Mouse (Mus musculus) splenic B cell, adult 2 months (primary cell): Measurements from ENCODE around the gene Lmnb2.

Source experiments
- DNase-seq: peaks from one replicate; pipeline ENCODE4 v3.0.0-alpha.2; 2011; ENCODE audit warnings: low read depth, low spot score
- H3K27me3 ChIP-seq: 2 replicates; pipeline ENCODE4 v1.6.1; 2012; ENCODE audit warnings: mild to moderate bottlenecking, low read length, moderate library complexity, mixed read lengths; ENCODE audit not compliant: control insufficient read depth, poor library complexity, insufficient read depth, severe bottlenecking
- H3K36me3 ChIP-seq: 2 replicates; pipeline ENCODE4 v1.6.1; 2012; ENCODE audit warnings: mild to moderate bottlenecking, low read length, moderate library complexity, mixed read lengths; ENCODE audit not compliant: control insufficient read depth, poor library complexity, insufficient read depth, severe bottlenecking

Lmnb2 gene

GRCm38 (mm10) chr10:80880131-80880641 lies 37.9 kb downstream of the Lmnb2 start:
- DNase-seq = peak; percentile 88
- H3K36me3 ChIP-seq = no peaks in the 10 kb centered on the region
- H3K27me3 ChIP-seq = 0 out of 2 replicates have a peak, but pooled peaks cover 1% of the 10 kb centered on the region

DNA sequence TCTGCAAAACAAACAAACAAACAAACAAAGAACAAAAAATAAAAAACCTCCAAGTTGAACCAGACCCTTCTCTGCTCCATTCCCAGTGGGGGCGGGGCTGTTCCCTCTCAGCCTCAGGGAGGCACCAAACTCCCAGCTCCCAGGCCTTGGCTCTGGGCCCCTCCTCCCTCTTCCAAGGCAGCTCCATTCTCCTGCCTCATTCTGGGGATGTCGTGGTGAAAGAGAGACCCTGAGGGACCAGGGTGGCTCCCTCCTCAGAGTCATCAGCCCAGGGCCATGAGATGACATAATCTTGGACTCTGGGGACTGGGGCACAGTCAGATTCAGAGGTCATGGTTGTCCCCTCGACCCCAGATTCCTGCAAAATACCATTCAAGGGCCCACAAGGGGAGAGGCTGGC lies 41.5 kb downstream of the Lmnb2 start:
- Histone ChIP-seq H3K36me3 (no peaks in the 10 kb centered on the region), H3K27me3 (0 out of 2 replicates have a peak, but pooled peaks cover 1% of the 10 kb centered on the region)
- no peak for DNase-seq

GRCm38 (mm10) chr10:80876028-80876427 lies 42.0 kb downstream of the Lmnb2 start:
- peak; percentile 84 for DNase-seq
- H3K27me3 ChIP-seq = 0 out of 2 replicates have a peak, but pooled peaks cover 1% of the 10 kb centered on the region

GRCm38 (mm10) chr10:80874035-80874434 lies 44.0 kb downstream of the Lmnb2 start:
- no peak for DNase-seq
- Histone ChIP-seq H3K36me3 (no peaks in the 10 kb centered on the region), H3K27me3 (0 out of 2 replicates have a peak, but pooled peaks cover 1% of the 10 kb centered on the region)

More at GRCm38 (mm10) chr10:80876028-80876427, 42.0 kb downstream of the Lmnb2 start:
- no peaks in the 10 kb centered on the region for H3K36me3 ChIP-seq

- H3K36me3 ChIP-seq = no peaks in the 10 kb centered on the region
- no peak for DNase-seq
- no peaks in the 10 kb centered on the region for H3K27me3 ChIP-seq
These were observed 46.5 kb downstream of the Lmnb2 start, which contains the start of gene Tmprss9 for GRCm38 (mm10) chr10:80871581-80871980. TSS of gene Tmprss9 (plus strand) at chr10:80871848.

- H3K27me3 ChIP-seq = no peaks in the 10 kb centered on the region
- H3K36me3 ChIP-seq = no peaks in the 10 kb centered on the region; the same call in 1 of the 2 replicates
- no peak for DNase-seq
These were observed 47.1 kb downstream of the Lmnb2 start for GRCm38 (mm10) chr10:80870993-80871392.

DNA sequence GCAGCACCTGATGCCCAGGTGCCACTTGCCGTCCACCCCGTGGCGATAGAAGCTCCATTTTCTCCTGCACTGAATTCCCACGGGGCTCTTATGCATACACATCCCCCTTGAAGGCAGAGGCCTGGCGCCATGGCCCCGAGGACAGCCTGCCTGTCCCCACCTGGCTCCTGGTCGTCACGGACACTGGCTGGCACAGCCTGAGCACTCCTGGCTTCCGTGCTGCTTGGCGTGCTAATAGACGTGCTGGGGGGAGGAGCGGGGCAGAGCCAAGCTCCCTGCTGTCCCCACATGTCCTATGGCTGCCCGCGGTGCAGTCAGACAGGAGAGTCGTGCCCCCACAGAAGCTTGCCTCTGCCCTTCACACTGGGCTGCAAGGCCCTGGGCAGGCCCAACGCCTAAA lies 53.6 kb downstream of the Lmnb2 start:
- Histone ChIP-seq H3K27me3 (no peaks in the 10 kb centered on the region), H3K36me3 (no peaks in the 10 kb centered on the region; the same call in none of the 2 replicates)
- DNase-seq = no peak

DNA sequence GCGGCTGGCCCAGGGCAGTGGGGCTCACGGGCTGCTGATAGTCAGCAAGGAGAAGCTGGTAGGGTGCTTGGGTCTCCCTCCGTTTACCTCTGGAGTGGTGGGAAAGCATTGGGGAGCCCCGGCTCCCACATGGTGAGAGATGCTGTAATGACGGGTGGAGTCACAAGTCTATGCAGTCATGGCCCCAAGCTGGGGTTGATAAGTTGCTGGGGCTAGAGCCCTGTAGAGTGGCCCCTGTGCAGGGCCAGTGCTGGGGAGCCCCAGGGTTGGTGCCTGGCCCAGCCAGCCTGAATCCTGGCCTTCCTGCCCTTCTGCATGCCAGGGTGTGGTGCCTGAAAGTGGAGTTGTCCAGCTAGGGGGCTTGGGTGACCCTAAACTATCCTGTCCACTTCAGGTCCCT lies 55.7 kb downstream of the Lmnb2 start:
- DNase-seq = no peak
- no peaks in the 10 kb centered on the region; the same call in none of the 2 replicates for H3K36me3 ChIP-seq

DNA sequence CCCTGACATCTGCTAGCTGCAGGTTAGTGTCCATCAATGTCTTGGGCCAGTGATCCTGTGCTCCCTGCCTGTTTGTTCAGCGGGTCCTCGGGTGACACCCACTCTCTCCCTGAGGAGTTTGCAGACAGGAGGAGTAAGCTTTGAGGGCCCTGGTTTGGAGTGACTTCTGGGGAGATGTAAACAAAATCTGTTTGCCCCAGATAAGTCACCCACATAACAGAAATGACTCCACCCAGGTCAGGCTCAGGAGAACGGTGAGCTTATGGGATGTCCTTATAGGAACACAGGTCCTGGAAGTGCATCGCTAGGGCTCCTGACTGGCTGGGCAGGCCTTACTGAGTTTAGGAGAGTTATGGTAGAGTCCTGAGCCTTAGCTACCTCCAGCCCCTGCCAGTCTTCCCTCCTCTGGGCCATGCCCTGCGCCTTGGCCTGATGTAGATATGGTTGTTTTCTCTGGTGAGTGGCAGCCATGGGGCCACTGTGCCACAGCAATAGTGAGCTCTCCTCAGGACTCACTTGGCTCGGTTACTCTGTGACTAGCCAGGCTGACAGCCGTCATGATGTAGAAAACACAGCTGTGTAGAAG lies 59.6 kb downstream of the Lmnb2 start:
- DNase-seq = no peak
- Histone ChIP-seq H3K36me3 (no peaks in the 10 kb centered on the region; the same call in 1 of the 2 replicates), H3K27me3 (no peaks in the 10 kb centered on the region)

More for the DNA sequence above, 55.7 kb downstream of the Lmnb2 start:
- no peaks in the 10 kb centered on the region for H3K27me3 ChIP-seq

GRCm38 (mm10) chr10:80857848-80858247 lies 60.2 kb downstream of the Lmnb2 start:
- no peaks in the 10 kb centered on the region for H3K27me3 ChIP-seq
- H3K36me3 ChIP-seq = no peaks in the 10 kb centered on the region; the same call in none of the 2 replicates
- no peak for DNase-seq

DNA sequence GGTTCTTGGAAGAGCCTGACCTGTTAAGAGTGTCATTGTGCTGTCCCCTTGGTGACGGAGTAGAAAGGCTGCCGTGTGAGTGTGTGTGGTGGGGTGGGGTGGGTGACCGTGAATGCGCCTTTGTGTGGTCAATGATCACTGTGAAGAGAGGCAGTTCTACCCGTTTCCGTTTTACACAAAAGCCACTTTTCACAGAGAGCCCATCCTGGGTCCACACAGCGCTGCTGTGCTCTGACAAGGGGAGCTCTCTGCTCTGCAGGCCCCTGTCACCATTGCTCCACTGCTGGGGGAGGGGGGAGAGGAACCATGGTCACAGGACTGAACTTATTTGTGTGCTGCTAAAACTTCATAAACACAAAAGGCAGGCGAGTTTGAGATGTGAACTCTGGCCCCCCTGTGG lies 60.7 kb downstream of the Lmnb2 start:
- H3K27me3 ChIP-seq = no peaks in the 10 kb centered on the region
- DNase-seq = no peak
- H3K36me3 ChIP-seq = peaks cover 1% of the 10 kb centered on the region; the same call in 1 of the 2 replicates

- DNase-seq = no peak
- Histone ChIP-seq H3K36me3 (peaks cover 1% of the 10 kb centered on the region; the same call in 1 of the 2 replicates), H3K27me3 (no peaks in the 10 kb centered on the region)
These were observed 61.1 kb downstream of the Lmnb2 start for GRCm38 (mm10) chr10:80856908-80857307.

GRCm38 (mm10) chr10:80856267-80856666 lies 61.8 kb downstream of the Lmnb2 start:
- no peak for DNase-seq
- peaks cover 1% of the 10 kb centered on the region; the same call in 1 of the 2 replicates for H3K36me3 ChIP-seq

GRCm38 (mm10) chr10:80855749-80856073 lies 62.3 kb downstream of the Lmnb2 start:
- DNase-seq = peak; percentile 16
- Histone ChIP-seq H3K27me3 (no peaks in the 10 kb centered on the region), H3K36me3 (peaks cover 1% of the 10 kb centered on the region; the same call in 1 of the 2 replicates)

More at GRCm38 (mm10) chr10:80856267-80856666, 61.8 kb downstream of the Lmnb2 start:
- H3K27me3 ChIP-seq = no peaks in the 10 kb centered on the region

GRCm38 (mm10) chr10:80854913-80855748 lies 62.9 kb downstream of the Lmnb2 start, which contains the start of the genes Lsm7 and Sppl2b:
TSS of gene Lsm7 (minus strand) at chr10:80855209.
TSS of gene Sppl2b (plus strand) at chr10:80855275.
- peaks cover 1% of the 10 kb centered on the region; the same call in 1 of the 2 replicates for H3K36me3 ChIP-seq
- DNase-seq = peak; percentile 98
- no peaks in the 10 kb centered on the region for H3K27me3 ChIP-seq
